Mouse (Mus musculus): ENCODE measurements around the gene Plekhj1. TPM values are rescaled to one million over a fixed set of nuclear protein-coding genes. Genes with fewer than 3 reads are reported as not detected.

The Plekhj1 gene
- total and polyA plus RNA-seq, 2 experiments from 2014 or later: 74.4 to 99.4 TPM

GRCm38 (mm10) chr10:80826151-80827062 lies 28.0 kb upstream of the Plekhj1 start, which contains the start of gene Oaz1:
Gene Oaz1, plus strand, starts transcription at chr10:80826656.
- H3K4me3 ChIP-seq (ENCODE audit: low read length): peak within 1 kb of the TSS; percentile 60

GRCm38 (mm10) chr10:80824827-80825226 lies 26.4 kb upstream of the Plekhj1 start:
- ATAC-seq (no peak), DNase-seq (ENCODE audit: low spot score) (no peak)
- Histone ChIP-seq H3K27ac (no peak overlapping the region), H3K36me3 (ENCODE audit: insufficient read depth, low read length) (peaks cover 7% of the 10 kb centered on the region), H3K4me1 (ENCODE audit: insufficient read depth, low read length) (peaks cover 5% of the 10 kb centered on the region; the same call in 1 of the 2 replicates), H3K9me3 (ENCODE audit: low read length) (no peaks in the 10 kb centered on the region), H3K27me3 (ENCODE audit: insufficient read depth, low read length) (no peaks in the 10 kb centered on the region), H3K4me3 (ENCODE audit: low read length) (no peak overlapping the region), H3K4me2 (ENCODE audit: low read depth, low read length) (no peak overlapping the region), H3K9ac (replicated peaks; ENCODE audit: low read length) (no peak overlapping the region)
- no peak for TF ChIP-seq CTCF (IDR thresholded peaks at IDR 0.05; ENCODE audit: low read depth)
- WGBS: 73% methylated on average over 2 of the region's 2 CpGs

More at GRCm38 (mm10) chr10:80826151-80827062, 28.0 kb upstream of the Plekhj1 start, which contains the start of gene Oaz1:
- peak; percentile 99 for DNase-seq (ENCODE audit: low spot score)
- Histone ChIP-seq H3K4me1 (ENCODE audit: insufficient read depth, low read length) (peaks cover 5% of the 10 kb centered on the region; the same call in 1 of the 2 replicates), H3K27ac (peak within 1 kb of the TSS; percentile 92), H3K9me3 (ENCODE audit: low read length) (no peaks in the 10 kb centered on the region), H3K36me3 (ENCODE audit: insufficient read depth, low read length) (peaks cover 12% of the 10 kb centered on the region), H3K27me3 (ENCODE audit: insufficient read depth, low read length) (no peaks in the 10 kb centered on the region), H3K4me2 (ENCODE audit: low read depth, low read length) (peak within 1 kb of the TSS; percentile 94), H3K9ac (replicated peaks; ENCODE audit: low read length) (peak within 1 kb of the TSS; percentile 87)
- ATAC-seq: peak; percentile 98
- WGBS: under 1% methylated on average over 77 of the region's 82 CpGs
- peak; percentile 30 for TF ChIP-seq CTCF (IDR thresholded peaks at IDR 0.05; ENCODE audit: low read depth)

- no peak overlapping the region for H3K4me3 ChIP-seq (ENCODE audit: low read length)
- no peak overlapping the region for H3K27ac ChIP-seq
- ATAC-seq (no peak), DNase-seq (ENCODE audit: low spot score) (no peak)
- no peaks in the 10 kb centered on the region; the same call in 1 of the 2 replicates for H3K36me3 ChIP-seq (ENCODE audit: insufficient read depth, low read length)
- no peak for TF ChIP-seq CTCF (IDR thresholded peaks at IDR 0.05; ENCODE audit: low read depth)
- peaks cover 5% of the 10 kb centered on the region; the same call in 1 of the 2 replicates for H3K4me1 ChIP-seq (ENCODE audit: insufficient read depth, low read length)
- H3K9me3 ChIP-seq (ENCODE audit: low read length): no peaks in the 10 kb centered on the region
- no peaks in the 10 kb centered on the region for H3K27me3 ChIP-seq (ENCODE audit: insufficient read depth, low read length)
- no peak overlapping the region for H3K9ac ChIP-seq (replicated peaks; ENCODE audit: low read length)
- no peak overlapping the region for H3K4me2 ChIP-seq (ENCODE audit: low read depth, low read length)
- 69% methylated on average over 8 of the region's 8 CpGs for WGBS
Measured at GRCm38 (mm10) chr10:80823847-80824643, 25.6 kb upstream of the Plekhj1 start.

GRCm38 (mm10) chr10:80823316-80823715 lies 24.9 kb upstream of the Plekhj1 start:
- no peak for TF ChIP-seq CTCF (IDR thresholded peaks at IDR 0.05; ENCODE audit: low read depth)
- no peak for ATAC-seq
- DNase-seq (ENCODE audit: low spot score): no peak
- WGBS: 88% methylated on average over 1 of the region's 1 CpGs
- Histone ChIP-seq H3K4me1 (ENCODE audit: insufficient read depth, low read length) (peaks cover 5% of the 10 kb centered on the region; the same call in 1 of the 2 replicates), H3K4me2 (ENCODE audit: low read depth, low read length) (no peak overlapping the region), H3K9me3 (ENCODE audit: low read length) (no peaks in the 10 kb centered on the region), H3K27me3 (ENCODE audit: insufficient read depth, low read length) (no peaks in the 10 kb centered on the region), H3K4me3 (ENCODE audit: low read length) (no peak overlapping the region), H3K36me3 (ENCODE audit: insufficient read depth, low read length) (no peaks in the 10 kb centered on the region), H3K27ac (no peak overlapping the region), H3K9ac (replicated peaks; ENCODE audit: low read length) (no peak overlapping the region)

- no peak overlapping the region for H3K9ac ChIP-seq (replicated peaks; ENCODE audit: low read length)
- TF ChIP-seq CTCF (IDR thresholded peaks at IDR 0.05; ENCODE audit: low read depth): no peak
- H3K9me3 ChIP-seq (ENCODE audit: low read length): no peaks in the 10 kb centered on the region
- no peak overlapping the region for H3K27ac ChIP-seq
- WGBS: 89% methylated on average over 5 of the region's 5 CpGs
- H3K4me2 ChIP-seq (ENCODE audit: low read depth, low read length): no peak overlapping the region
- ATAC-seq: no peak
- H3K27me3 ChIP-seq (ENCODE audit: insufficient read depth, low read length): no peaks in the 10 kb centered on the region
- no peak overlapping the region for H3K4me3 ChIP-seq (ENCODE audit: low read length)
- no peak for DNase-seq (ENCODE audit: low spot score)
- H3K36me3 ChIP-seq (ENCODE audit: insufficient read depth, low read length): no peaks in the 10 kb centered on the region
- H3K4me1 ChIP-seq (ENCODE audit: insufficient read depth, low read length): peaks cover under 1% of the 10 kb centered on the region; the same call in 1 of the 2 replicates
Measured at GRCm38 (mm10) chr10:80822528-80822927, 24.1 kb upstream of the Plekhj1 start.

GRCm38 (mm10) chr10:80821991-80822390 lies 23.6 kb upstream of the Plekhj1 start:
- 42% methylated on average over 2 of the region's 2 CpGs for WGBS
- H3K36me3 ChIP-seq (ENCODE audit: insufficient read depth, low read length): no peaks in the 10 kb centered on the region
- no peaks in the 10 kb centered on the region for H3K9me3 ChIP-seq (ENCODE audit: low read length)
- no peak overlapping the region for H3K27ac ChIP-seq
- no peak overlapping the region for H3K4me3 ChIP-seq (ENCODE audit: low read length)
- no peak overlapping the region for H3K4me2 ChIP-seq (ENCODE audit: low read depth, low read length)
- no peaks in the 10 kb centered on the region for H3K27me3 ChIP-seq (ENCODE audit: insufficient read depth, low read length)
- no peaks in the 10 kb centered on the region for H3K4me1 ChIP-seq (ENCODE audit: insufficient read depth, low read length)
- no peak for ATAC-seq
- no peak overlapping the region for H3K9ac ChIP-seq (replicated peaks; ENCODE audit: low read length)
- DNase-seq (ENCODE audit: low spot score): peak; percentile 28
- peak; percentile 65 for TF ChIP-seq CTCF (IDR thresholded peaks at IDR 0.05; ENCODE audit: low read depth)
